Mouse (Mus musculus) midbrain, postnatal 0 days (tissue): Measurements from ENCODE around the gene Lin7c. TPM values are rescaled to one million over a fixed set of nuclear protein-coding genes. Genes with fewer than 3 reads are reported as not detected.
A peak's percentile ranks its signal among the peaks of the same experiment; 100 is the strongest.

Source experiments
- ATAC-seq: fragments of 200-750 bp; cut with Nextera tagmentation; 2 replicates; pipeline ENCODE4 v1.8.0; 2017; ENCODE audit warnings: moderate number of reproducible peaks, mild to moderate bottlenecking, moderate TSS enrichment, moderate library complexity; ENCODE audit not compliant: low FRiP score
- DNase-seq: peaks from one replicate; pipeline ENCODE4 v3.0.0-alpha.2; 2015; ENCODE audit warnings: low spot score
- H3K27ac ChIP-seq: fragments of 300-500 bp; sonication (generic); 2 replicates; pipeline ENCODE4 v1.5.1; 2014; ENCODE audit warnings: low read depth, mild to moderate bottlenecking, low read length, mixed read lengths
- H3K27me3 ChIP-seq: fragments of 300-500 bp; sonication (generic); 2 replicates; pipeline ENCODE4 v1.6.1; 2014; ENCODE audit warnings: low read length, control low read depth, mixed read lengths; ENCODE audit not compliant: insufficient read depth
- H3K36me3 ChIP-seq: fragments of 300-500 bp; sonication (generic); 2 replicates; pipeline ENCODE4 v1.6.1; 2014; ENCODE audit warnings: low read length, control low read depth, mixed read lengths; ENCODE audit not compliant: insufficient read depth
- H3K4me1 ChIP-seq: fragments of 300-500 bp; sonication (generic); 2 replicates; pipeline ENCODE4 v1.6.1; 2014; ENCODE audit warnings: mild to moderate bottlenecking, control low read depth, antibody characterized with exemption, low read length, mixed read lengths; ENCODE audit not compliant: insufficient read depth
- H3K4me2 ChIP-seq: fragments of 300-500 bp; sonication (generic); 2 replicates; pipeline ENCODE4 v1.6.1; 2014; ENCODE audit warnings: low read depth, mild to moderate bottlenecking, low read length, mixed read lengths; ENCODE audit not compliant: poor library complexity, severe bottlenecking
- H3K4me3 ChIP-seq: fragments of 300-500 bp; sonication (generic); 2 replicates; pipeline ENCODE4 v1.5.1; 2014; ENCODE audit warnings: low read depth, mild to moderate bottlenecking, low read length, moderate library complexity
- H3K9ac ChIP-seq: fragments of 300-500 bp; sonication (generic); replicated peaks from 2 replicates; pipeline ENCODE4 v1.6.1; 2014; ENCODE audit warnings: mild to moderate bottlenecking, low read length, moderate library complexity, mixed read lengths; ENCODE audit not compliant: poor library complexity, severe bottlenecking
- H3K9me3 ChIP-seq: fragments of 300-500 bp; sonication (generic); 2 replicates; pipeline ENCODE4 v1.6.1; 2016; ENCODE audit warnings: low read length, control low read depth
- CTCF ChIP-seq: IDR thresholded peaks from 2 replicates; pipeline ENCODE4 v1.5.1; 2016; ENCODE audit warnings: antibody characterized with exemption, mild to moderate bottlenecking
- WGBS: fragments of 180-500 bp; shearing (Covaris S2); extraction: QIAGEN DNeasy Blood & Tissue Kit; methylation state at CpG from one replicate; pipeline ENCODE4 v1.1.7; 2014; 5-methylcytosine and 5-hydroxymethylcytosine counted together
- polyA plus RNA-seq: library from polyadenylated mRNA; unstranded; fragments of >200 nt; fragmentation: Nextera tagmentation; extraction: Ambion mirVana; gene quantifications from 2 replicates; pipeline ENCODE4 v1.2.1, GENCODE M21; 2015
- total RNA-seq: library from RNA; depleted of rRNA; stranded (reverse); fragments of >200 nt; gene quantifications from 2 replicates; pipeline ENCODE4 v1.2.3, GENCODE M21; 2014

Gene Lin7c
- total and polyA plus RNA-seq, 2 experiments from 2014 or later: 209 to 232 TPM

DNA sequence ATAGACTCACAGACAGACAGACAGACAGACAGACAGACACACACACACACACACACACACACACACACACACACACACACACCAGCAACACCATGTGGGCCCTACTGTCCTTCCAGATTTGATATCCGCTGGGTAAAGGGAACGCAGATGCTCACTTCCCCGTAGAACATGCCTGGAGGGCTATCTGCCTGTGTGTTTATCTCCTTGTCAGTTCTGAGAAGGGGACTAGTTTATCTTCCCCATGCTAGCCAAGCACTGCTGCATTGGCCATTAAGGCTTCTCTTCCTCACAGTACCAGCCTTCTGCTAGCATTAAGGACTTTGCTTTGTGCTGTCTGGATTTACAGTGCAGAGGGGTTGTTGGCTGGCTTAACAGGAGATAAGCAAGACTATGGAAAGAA lies 38.6 kb downstream of the Lin7c start:
- Histone ChIP-seq H3K9ac (no peak overlapping the region), H3K27ac (no peak overlapping the region), H3K36me3 (no peaks in the 10 kb centered on the region), H3K4me3 (no peak overlapping the region), H3K9me3 (no peaks in the 10 kb centered on the region), H3K4me1 (no peaks in the 10 kb centered on the region), H3K4me2 (no peak overlapping the region), H3K27me3 (no peaks in the 10 kb centered on the region)
- TF ChIP-seq CTCF: no peak
- DNase-seq (no peak), ATAC-seq (no peak)
- 67% methylated on average over 3 of the region's 3 CpGs for WGBS

DNA sequence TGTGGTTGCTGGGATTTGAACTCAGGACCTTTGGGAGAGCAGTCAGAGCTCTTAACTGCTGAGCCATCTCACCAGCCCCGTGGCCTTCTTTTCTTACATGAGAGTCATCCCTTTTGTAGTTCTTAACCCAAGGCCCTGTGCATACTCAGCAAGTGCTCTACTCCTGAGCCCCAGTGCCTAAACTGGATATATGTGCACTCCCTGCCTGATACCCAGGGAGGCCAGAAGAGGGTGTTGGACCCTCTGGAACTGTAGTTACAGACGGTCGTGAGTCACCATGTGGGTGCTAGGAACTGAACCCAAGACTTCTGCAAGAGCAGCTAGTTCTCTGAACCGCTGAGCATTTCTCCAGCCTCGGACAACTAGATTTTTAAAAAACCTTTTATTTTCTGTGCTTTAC lies 39.7 kb downstream of the Lin7c start:
- no peaks in the 10 kb centered on the region for H3K9me3 ChIP-seq
- H3K27me3 ChIP-seq: no peaks in the 10 kb centered on the region
- H3K4me2 ChIP-seq: no peak overlapping the region
- TF ChIP-seq CTCF: no peak
- WGBS: 96% methylated on average over 5 of the region's 5 CpGs
- H3K36me3 ChIP-seq: no peaks in the 10 kb centered on the region
- H3K4me1 ChIP-seq: no peaks in the 10 kb centered on the region
- no peak overlapping the region for H3K9ac ChIP-seq
- H3K4me3 ChIP-seq: no peak overlapping the region
- DNase-seq (no peak), ATAC-seq (no peak)
- no peak overlapping the region for H3K27ac ChIP-seq

DNA sequence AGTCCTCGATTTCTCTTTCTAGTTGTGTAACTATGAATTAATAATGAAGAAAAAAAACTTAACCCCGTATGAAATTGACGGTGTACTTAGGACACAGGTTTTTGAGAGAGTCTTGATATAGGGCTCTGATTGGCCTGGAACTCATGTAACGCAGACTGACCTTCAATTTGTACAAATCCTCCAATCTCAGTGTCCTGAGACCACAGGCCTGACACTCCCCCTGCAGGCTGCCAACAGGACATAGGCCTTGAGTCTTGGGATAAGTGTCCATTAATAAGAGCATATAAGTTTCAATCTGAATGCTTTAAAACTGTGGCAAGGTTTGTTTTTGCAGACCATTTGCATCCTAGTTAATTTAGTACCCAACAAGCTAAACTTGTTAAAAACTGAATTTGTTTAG lies 40.1 kb downstream of the Lin7c start:
- 88% methylated on average over 4 of the region's 4 CpGs for WGBS
- H3K9me3 ChIP-seq: no peaks in the 10 kb centered on the region
- H3K27me3 ChIP-seq: no peaks in the 10 kb centered on the region
- H3K27ac ChIP-seq: no peak overlapping the region
- H3K4me1 ChIP-seq: no peaks in the 10 kb centered on the region
- H3K4me3 ChIP-seq: no peak overlapping the region
- TF ChIP-seq CTCF: peak; percentile 13; the same call in 1 of the 2 replicates
- H3K9ac ChIP-seq: no peak overlapping the region
- H3K36me3 ChIP-seq: no peaks in the 10 kb centered on the region
- H3K4me2 ChIP-seq: no peak overlapping the region
- ATAC-seq: no peak
- DNase-seq: no peak

DNA sequence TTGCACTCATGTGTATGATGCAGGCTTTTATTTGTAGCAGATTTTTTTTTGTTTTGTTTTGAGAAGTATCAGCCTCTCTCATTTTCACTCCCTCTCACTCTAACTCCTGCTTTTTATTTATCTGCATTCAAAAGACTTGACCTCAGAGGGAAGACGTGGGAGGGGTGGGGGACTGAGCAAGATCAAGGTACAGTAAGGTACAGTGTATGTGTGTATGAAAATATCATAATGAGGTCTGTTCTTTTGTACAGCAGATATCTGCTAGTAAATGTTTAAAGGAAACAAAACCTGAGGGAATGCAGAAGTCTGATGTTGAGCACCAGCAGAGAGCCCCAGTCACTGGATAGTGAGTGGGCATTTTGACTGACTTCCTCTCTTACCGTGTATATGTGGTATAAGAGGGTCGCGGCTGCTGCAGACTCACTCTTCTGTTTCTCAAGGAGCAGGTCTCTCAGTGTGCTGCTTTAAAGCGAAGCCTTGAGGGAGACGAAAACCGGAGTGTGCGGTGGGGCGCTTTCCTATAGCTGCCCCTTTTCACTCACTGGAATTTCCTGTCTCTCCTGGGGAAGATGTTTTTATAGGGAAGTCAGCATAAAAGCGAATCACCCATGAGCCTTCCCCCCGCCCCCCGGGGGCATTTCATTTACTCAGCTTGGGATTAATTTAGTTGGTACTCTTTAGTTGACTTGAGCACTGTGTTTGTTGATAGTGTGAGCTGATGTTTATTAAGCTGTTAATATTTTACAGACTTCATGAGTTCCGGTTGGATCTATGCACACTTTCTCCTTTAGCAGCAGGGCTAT lies 41.5 kb downstream of the Lin7c start:
- no peak overlapping the region for H3K27ac ChIP-seq
- DNase-seq: no peak
- no peak overlapping the region for H3K4me2 ChIP-seq
- H3K9me3 ChIP-seq: no peaks in the 10 kb centered on the region
- H3K9ac ChIP-seq: no peak overlapping the region
- no peaks in the 10 kb centered on the region for H3K27me3 ChIP-seq
- 60% methylated on average over 13 of the region's 13 CpGs for whole genome bisulfite sequencing
- no peaks in the 10 kb centered on the region for H3K4me1 ChIP-seq
- H3K4me3 ChIP-seq: no peak overlapping the region
- no peaks in the 10 kb centered on the region for H3K36me3 ChIP-seq
- TF ChIP-seq CTCF: no peak
- no peak for ATAC-seq

DNA sequence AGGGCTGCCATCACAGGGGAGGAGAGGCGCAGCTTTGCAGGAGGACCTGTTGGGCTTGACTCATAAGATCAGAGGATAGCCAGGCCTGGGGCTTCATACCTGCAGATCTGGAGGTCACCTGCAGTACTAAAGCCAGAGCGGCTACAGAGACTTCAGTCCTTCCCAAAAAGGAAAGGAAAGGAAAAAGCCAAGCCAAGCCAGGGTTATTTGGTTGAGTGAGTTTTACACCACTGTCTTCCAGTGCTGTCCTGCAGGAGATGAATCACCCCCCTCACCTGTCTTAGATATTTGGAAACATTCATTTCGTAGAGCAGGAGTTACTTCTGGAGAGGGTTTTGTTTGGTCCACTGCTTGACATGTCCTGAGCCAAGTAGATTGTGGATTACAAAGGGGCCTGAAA lies 42.5 kb downstream of the Lin7c start:
- DNase-seq (no peak), ATAC-seq (no peak)
- 94% methylated on average over 3 of the region's 3 CpGs for WGBS
- H3K36me3 ChIP-seq: no peaks in the 10 kb centered on the region
- H3K27ac ChIP-seq: no peak overlapping the region
- H3K4me3 ChIP-seq: no peak overlapping the region
- H3K9me3 ChIP-seq: no peaks in the 10 kb centered on the region
- H3K9ac ChIP-seq: no peak overlapping the region
- H3K4me1 ChIP-seq: no peaks in the 10 kb centered on the region
- H3K27me3 ChIP-seq: no peaks in the 10 kb centered on the region
- no peak overlapping the region for H3K4me2 ChIP-seq
- no peak for TF ChIP-seq CTCF

DNA sequence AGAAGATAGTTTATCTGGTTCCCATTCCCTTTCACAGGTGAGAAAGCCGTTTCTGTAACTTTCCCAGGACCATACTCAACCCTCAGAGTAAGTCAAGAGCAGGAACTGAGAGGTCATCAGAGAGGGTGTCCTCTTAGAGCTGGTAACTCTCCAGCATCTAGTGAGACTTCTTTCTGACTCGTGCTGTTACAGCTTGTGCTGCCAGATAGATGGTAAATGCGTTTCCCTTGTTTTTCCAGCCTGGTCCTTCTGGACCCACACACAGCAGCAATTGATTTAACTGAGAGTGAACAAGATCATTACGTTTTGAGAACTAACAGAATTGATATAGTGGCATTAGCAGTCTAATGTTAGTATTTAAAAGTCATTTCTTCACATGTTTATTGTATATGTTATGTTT lies 43.4 kb downstream of the Lin7c start:
- WGBS: 83% methylated on average over 4 of the region's 4 CpGs
- DNase-seq: no peak
- no peak overlapping the region for H3K4me3 ChIP-seq
- no peaks in the 10 kb centered on the region for H3K4me1 ChIP-seq
- H3K36me3 ChIP-seq: no peaks in the 10 kb centered on the region
- H3K4me2 ChIP-seq: no peak overlapping the region
- H3K9ac ChIP-seq: no peak overlapping the region
- TF ChIP-seq CTCF: no peak
- no peak for ATAC-seq
- no peaks in the 10 kb centered on the region for H3K27me3 ChIP-seq
- no peak overlapping the region for H3K27ac ChIP-seq
- no peaks in the 10 kb centered on the region for H3K9me3 ChIP-seq
